Mouse (Mus musculus): ENCODE measurements at regions not wholly inside any gene's neighbourhood (a gene's known extent, or its start where the extent isn't known, plus 50 kb on each side); places are given as distances from the start of the nearest gene placed in this dataset.

DNA sequence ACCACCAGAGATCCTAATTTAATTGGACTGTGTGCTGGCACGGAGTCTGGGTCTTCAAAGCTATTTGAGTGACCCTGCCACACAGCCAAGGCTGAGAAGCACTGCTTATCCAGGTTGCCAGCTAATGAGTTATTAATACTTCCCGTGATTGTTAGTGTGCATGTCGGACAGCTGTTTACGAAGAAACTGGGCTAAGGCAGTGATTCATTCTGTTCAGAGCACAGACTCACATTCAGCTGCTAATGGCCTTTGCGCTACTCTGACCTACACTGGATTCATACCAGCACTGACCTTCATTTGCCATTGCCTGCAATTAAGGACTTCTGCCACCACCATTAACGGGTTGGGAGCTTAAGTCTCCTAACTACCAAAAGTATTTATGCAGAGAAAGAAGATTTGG is 156.7 kb upstream of the Dppa4 start:
- DNase-seq (ENCODE audit: low spot score in 2 of 2): no peak

DNA sequence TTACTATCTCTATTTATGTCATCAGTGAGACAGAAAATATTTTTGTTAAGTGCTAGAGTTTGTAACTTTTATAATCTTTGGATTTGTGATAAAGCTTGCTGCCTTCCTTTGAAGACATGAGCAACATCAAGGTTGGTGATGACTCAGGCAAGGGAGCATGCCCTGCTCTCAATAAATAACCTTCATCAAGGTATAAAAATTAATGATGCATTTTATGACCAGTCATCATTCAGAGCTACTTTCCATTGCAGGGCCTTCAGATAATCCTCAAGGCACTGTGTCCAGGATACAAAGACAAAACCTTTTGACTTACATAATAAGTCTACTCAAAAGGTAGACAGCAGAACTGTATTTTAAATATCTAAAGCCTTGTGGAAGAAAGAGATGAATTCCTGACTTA is 156.2 kb upstream of the Dppa4 start:
- no peak for DNase-seq (ENCODE audit: low spot score in 2 of 2)

DNA sequence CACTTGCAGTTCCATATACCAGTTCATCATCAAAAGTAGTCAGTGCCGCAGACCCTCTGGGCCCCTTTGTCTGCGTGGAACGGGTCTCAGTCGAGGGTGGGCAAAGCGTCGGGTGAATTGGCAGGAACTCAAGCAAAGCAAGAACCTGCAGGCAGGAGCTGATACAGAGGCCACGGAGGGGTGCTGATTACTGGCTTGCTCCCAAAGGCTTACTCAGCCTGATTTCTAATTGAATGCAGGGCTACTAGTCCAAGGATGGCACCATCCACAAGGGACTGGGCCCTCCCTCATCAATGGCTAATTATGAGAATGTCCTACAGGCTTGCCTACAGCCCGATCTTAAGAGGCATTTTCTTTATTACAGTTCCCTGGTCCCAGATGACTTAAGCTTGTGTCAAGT is 128.2 kb upstream of the Dppa4 start:
- DNase-seq (ENCODE audit: low spot score in 2 of 2): no peak

DNA sequence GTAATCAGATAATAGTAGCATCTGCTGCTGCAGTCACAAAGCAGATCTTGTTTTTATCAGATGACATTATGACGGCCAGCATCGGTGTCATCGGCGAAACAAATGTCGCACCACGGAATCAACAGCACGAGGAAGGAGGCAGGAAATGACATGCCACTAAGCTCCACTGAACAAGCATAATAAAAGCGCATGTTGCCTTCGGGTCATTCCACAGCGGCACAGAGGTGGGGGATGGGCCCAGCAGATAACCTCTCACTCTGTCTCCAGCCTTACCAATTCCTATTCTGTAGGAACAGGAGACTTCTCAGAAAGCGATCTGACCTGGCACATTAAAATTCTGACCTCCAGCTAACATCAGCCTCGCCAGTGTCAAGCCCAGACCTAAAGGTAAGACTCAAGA is 93.1 kb upstream of the Dppa4 start:
- peak in 1 of 2 experiments; percentile 3 for DNase-seq (ENCODE audit: low spot score in 2 of 2)

DNA sequence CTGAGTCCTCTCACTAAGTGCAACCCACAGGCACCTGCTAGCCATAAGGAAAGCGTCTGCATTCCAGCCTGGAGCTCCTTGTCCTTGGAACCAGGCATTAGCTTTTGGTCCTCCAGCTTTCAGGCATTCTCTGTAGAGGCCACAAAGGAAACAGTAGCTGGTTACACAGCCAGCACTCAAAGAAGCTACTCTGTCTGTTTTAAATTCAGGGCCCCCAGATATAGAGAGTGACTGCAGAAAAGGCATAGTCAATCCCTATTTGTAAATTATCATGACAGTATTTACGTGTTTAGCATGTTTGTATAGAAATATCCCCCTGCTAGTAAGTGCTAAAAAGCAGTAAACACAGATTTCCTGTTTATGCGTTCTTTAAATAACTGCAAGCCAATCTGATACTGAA is 91.3 kb upstream of the Dppa4 start:
- no peak for DNase-seq (ENCODE audit: low spot score in 2 of 2)

DNA sequence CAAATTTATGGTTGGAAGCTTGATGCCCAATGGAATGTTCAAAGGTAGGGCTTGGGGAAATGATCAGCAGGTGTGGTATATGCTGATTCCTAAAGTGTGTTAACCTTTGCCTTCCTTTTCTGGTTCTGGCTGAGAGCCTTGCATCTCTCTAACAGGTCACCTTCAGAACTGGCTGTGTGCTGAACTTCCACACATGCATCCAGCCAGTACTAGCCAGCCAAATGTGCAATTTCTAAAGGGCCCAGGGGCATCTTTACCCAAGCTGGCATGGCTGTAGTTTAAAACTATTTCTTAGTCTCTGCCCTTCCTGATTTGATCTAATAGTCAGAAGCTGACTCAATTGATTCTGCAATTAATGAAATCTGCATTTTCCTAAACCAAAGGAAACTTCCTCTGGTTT is 68.6 kb upstream of the Dppa4 start:
- no peak for DNase-seq (ENCODE audit: low spot score in 2 of 2)
